Mouse (Mus musculus): ENCODE results near the gene Pelp1.

DNA sequence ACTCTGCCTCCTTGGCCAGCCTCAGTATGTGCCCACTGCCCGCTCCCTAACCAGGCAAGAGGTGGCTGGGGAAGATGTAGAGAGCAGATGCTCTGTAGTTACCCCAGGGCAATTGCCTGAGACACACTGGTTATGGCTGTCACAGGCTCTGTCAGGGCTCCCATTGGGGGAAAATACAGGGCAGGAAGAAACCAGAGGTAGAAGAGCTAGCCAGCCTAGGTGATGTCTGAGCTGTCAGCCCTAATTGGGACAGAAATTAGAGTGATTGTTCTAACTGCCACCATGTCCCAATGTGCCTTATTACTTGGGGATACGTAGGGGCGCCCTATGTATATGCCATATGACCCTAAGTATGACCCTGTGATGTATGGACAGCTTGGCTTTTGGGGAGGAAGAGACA lies 24.1 kb upstream of the Pelp1 start:
- TF ChIP-seq CTCF (conservative IDR thresholded peaks at IDR 0.05; ENCODE audit: low read length) (no peak), POU5F1 (IDR thresholded peaks at IDR 0.05; ENCODE audit: borderline replicate concordance, low read length) (no peak), NANOG (IDR thresholded peaks at IDR 0.05; ENCODE audit: borderline replicate concordance, low read length) (no peak)
